Mouse (Mus musculus) brain, adult 2 months (tissue): Measurements from ENCODE around the gene 3110082I17Rik.
"Not testable (repeated sequence)": the region's sequence is repeated elsewhere in the genome, so short reads cannot be mapped to it uniquely, and the experiment has no call there.

Experiments
- DNase-seq: peaks from one replicate; pipeline ENCODE4 v3.0.0; 2011; ENCODE audit warnings: low read depth, low spot score

The 3110082I17Rik gene

DNA sequence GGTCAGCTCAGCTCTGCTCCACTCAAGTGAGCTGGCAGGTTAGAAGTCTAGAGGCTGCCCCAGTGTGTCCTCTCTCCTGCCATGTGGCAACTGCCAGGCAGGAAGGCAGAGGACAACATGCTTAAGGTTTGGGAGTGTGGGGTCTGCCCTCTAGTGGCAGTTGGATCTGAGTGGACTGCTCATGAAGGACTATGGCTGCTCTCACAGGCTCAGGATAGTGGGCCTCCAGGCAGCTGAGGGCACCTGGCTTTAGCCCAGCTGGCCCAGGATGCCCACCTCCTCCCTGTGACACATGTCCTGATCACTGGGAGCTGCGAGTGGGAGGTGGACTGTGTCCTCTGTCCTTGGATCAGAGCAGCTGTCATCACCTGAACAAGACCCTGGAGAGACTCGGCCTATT lies 101.7 kb downstream of the 3110082I17Rik start:
- peak; percentile 81 for DNase-seq

DNA sequence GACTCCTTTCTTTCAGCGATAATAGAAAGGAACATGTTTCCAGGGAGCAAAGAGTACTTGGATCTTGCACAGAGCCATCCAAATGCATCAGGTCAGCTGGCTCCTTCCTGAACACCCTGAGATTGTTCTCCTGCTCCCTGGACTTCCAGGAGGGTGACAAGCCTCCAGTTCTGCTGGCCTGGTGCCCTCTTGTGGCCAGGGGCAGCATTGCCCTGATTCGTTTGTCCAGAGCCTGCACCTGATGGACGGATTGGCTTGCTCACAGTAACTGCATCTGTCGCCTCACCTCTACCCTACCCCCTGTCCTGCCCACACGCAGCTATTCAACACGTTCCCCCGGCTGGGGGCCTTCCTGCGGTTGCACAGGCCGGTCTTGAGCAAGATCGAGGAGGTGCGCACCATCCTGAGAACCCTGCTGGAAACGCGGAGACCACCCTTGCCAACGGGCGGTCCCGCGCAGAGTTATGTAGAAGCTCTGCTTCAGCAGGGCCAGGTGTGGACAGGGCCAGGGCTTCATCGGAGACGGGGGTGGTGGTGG lies 105.0 kb downstream of the 3110082I17Rik start:
- peak; percentile 90 for DNase-seq

DNA sequence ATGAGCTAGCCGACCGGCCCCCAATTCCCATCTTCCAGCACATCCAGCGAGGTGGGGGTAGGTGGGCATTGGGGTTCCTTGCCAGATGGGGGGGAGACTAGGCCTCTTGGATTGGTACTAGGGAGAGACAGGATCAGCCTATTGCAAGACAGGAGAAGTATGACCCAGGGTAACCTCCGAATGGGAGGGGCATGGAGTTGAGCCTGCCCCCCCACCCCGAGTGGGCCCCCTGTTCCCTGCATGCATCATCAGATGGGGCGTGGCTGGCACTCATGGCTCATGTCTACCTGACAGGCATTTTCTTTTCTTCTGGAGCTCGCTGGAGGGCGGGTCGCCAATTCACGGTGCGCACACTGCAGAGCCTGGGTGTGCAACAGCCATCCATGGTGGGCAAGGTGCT lies 106.4 kb downstream of the 3110082I17Rik start:
- no peak for DNase-seq

DNA sequence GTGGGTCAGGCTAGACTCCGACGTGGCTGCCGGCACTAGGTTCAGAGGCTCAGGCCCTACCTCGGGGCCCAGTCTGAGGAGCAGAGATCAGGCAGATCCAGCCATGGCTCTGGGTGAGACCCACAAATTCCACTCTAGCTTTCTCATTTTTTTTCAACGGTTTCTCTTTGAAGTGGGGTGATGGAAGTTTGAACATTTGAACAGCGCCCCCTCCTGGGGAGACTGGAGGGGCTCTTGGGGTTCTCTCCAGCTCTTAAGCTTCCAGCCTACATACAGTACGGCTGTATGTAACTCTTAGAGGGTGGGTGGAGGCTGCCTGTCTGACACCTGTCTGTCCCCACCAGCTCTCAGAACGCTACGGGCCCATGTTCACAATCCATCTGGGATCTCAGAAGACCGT lies 106.8 kb downstream of the 3110082I17Rik start:
- DNase-seq, result peak; percentile 46

DNA sequence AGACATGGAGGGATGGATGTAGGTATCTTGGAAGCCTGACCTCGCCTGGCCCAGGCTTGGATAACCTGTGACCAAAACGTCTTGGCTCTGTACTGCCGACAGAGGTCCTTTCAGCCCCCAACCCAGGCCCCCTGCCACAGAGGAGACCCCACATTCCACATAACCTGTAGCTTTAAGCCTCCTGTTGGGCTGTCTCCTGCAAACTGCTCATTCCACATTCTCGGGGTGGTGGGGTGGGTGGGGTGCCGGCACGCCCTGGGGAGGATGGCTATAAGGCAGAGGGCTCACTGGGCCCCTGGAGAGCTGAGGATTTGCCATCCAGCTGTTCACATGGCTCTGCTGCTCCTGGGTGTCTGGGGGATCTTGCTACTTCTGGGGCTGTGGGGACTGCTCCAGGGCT lies 108.0 kb downstream of the 3110082I17Rik start, which contains the start of gene Cyp2w1:
Cyp2w1 (plus strand) TSS at position 301 of the 400 bp plus-strand sequence.
- DNase-seq, result no peak

DNA sequence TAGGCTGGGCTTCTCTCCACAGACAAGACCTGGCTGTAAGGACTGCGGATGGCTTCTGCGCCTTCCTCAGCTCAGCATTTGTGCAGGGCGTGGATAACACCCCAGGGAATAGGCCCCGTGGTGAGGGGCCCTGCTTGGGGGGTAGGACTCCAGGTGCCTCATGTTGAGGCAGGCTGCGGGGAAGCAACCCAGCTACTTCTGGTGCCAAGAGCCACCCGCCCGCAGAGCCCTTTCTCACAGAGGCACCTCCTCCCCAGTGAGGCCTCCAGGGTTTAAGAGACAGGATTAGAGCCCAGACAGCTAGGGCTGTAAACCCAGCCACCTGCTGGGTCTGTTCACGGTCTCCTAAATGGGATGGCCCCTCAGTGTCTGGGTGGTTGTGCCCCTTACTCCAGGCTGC lies 108.7 kb downstream of the 3110082I17Rik start:
- no peak for DNase-seq

DNA sequence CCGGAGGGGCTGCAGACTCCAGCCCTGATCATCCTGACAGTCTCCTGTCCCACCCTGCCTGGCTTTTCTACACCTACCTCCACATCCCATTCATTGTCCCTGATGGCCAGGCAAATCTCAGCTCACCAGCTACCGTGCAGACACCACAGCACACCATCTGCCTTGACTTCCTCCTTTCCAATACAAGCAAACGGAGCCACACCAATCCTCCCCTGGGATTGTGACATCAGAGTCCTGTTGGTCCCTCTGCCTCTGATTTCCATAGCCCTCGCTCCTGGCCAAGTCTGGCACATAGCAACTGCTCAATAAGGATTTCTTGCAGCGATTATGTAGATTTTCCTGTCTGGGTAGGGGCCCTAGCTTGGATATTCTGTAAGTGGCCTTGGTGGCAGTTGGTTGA lies 109.2 kb downstream of the 3110082I17Rik start, which contains the start of gene Cox19:
Cox19 (minus strand) TSS at position 285 of the 400 bp plus-strand sequence.
- DNase-seq, result no peak

DNA sequence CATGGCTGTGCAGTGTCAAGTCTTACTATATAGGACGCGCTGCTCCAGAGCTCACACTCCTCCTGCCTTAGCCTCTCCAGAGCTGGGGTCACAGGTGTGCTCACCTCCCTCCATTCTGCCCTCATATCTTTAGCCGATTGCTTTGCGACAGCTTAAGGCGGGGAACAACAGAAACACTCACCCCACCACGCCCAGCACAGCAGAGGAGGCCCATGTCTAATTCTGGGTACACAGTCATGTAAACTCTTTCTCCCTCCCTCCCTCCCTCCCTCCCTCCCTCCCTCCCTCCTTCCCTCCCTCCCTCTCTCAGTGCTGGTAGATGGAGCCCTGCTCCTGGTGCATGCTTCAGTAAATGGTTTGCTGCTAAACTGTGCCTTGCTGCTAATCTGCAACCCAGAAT lies 110.6 kb downstream of the 3110082I17Rik start:
- DNase-seq, result no peak

DNA sequence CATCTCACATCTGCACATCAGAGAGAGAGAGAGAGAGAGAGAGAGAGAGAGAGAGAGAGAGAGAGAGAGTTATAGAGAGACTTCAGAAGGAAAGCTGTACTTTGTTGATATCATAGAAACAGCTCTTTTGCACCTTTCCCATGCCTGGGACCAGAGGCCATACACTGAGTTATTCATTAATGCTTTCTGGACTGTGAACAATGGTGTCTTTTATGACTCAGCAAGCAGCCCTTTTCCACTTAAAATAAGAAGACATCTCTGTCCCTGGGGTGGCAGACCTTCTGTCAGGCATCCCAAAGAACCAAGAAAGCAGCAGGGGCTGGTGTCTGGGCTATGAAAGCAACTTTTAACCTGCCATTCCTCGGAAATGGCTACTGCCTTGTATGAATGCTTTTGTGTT lies 113.1 kb downstream of the 3110082I17Rik start:
- no peak for DNase-seq

DNA sequence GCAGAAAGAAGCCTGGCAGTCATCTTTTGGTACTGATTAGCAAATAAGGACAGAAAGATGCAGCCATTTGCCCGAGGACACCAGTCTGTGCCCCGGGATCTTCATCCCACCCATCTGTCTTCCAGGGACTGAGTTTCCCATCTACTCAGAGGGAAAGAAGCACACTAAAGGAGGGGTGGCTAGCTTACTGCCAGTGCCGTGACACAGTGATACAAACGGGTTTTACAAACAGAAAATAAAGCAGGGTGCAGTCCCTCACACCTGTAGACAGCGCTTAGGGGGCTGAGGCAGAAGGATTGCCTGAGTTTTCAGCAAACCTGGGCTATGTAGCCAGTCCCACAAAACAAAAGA lies 115.0 kb downstream of the 3110082I17Rik start:
- no peak for DNase-seq

DNA sequence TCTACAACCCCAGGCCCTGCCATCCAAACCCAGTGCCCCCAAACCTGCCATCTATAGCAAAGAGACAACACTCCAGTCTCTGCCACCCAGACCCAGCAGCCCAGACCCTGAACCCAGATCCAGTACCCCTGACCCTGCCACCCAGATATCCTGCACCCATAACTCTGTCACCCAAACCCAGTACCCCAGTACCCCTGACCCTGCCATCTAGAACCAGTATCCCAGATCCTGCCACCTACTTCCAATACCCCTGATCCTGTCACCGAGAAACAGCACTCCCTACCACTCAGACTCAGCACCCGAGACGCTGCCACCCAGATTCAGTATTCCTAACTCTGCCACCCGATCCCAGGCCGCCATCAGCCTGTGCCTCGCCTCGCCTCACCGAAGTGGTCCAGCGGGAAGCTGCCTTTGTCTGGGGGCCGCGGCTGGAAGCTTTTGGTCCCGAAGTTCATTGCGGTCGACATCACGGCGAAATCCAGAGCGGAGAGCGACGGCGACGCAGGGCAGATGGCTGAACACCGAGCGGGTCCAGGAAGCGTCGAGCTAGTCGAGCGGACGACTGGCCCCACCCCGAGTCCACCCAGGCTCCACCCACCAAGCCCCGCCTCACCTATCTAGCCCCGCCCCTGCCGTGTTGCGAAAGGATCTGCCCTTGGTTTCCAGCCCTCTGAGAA lies 115.5 kb downstream of the 3110082I17Rik start:
- DNase-seq, result peak; percentile 97

DNA sequence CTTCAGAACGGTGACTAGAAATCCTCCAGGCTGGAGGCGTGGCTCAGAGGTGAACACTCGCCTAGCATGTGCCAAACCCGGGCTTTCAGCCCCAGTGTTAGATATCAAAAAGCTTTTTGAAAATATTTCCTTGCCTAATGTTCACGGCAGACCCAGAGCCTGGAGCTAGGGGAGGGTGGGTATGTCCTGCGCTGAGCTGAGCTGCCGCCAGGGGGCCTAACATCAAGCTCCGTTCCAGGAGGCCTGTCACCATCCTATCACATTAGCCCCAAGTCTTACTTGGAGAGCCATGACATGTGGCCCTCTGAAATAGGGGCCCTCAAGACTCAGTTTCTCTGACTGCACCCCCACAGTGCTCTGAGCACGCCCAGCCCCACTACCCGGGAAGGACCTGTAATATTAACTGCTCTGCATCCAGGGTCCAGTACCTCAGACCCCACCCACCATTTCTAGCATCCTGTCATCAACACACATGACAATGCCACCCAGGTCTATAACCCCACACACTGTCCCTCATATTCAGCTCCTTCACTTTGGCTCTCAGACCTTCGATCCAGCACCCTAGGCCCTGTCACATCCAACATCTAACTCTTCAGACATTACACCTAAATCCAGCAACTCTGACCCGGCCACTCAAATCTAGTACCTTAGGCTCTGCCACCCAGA lies 116.2 kb downstream of the 3110082I17Rik start:
- peak; percentile 90 for DNase-seq

DNA sequence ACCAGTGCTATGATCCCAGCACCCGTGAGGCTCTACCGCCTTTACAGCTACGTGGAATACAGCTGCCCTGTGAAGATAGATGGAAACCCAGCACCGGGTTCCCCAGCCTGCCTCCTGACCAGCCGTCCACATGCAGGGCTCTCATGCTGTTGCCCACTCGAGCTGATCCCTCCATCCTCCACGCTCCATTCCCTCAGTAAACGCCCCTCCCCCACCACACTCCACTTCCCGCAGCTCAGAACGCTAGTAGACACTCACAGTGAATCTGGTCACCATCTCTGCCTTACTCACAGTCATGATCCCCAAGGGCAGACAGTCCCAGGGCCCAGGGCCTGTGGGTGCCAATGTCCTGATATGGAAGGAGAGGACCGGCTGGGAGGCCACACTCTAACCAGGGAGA lies 121.4 kb downstream of the 3110082I17Rik start:
- no peak for DNase-seq

DNA sequence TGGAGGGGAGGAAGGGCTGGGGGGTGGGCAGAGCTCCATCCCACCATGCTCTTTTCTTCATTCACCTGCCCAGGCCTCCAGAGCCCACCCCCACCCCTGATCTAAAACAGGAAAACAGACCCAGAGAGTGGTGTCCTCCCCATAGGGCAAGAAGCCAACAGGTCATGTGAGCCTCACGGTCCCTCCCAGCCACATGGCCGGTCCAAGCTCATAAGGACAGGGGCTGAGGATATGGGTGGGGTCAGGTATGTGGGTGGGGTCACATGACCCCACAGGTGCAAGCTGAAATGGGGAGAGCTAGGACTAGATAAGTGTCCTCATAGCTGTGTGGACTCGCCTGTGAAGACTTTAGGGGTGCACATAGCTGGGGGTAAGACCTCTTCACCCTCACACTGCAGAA lies 121.9 kb downstream of the 3110082I17Rik start:
- DNase-seq, result peak; percentile 68

DNA sequence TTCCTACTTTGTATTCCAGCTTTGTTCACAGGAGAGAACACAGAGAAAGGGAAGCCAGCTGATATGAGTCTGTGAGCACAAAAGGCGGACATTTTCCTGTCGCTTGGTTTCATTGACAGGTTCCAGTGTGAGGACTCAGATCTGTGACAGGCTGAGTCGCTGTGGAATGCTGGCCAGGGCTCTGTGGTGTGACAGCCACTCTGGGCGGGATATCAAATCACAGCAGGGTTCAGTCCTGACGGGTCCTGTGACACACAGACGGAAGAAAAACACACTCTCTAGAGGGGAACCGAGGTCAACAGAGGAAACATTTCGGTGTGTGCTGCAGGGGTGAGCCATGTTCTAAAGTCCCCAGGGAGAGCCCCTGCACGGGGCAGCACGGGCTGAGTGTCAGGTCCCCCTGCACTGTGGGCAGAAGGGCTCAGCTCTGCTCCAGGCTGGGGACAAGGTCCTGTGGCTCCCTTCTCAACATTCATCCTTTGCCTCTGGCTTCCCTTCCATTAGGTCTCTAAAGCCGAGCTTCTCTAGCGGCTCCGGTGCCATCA lies 122.4 kb downstream of the 3110082I17Rik start:
- peak; percentile 90 for DNase-seq

DNA sequence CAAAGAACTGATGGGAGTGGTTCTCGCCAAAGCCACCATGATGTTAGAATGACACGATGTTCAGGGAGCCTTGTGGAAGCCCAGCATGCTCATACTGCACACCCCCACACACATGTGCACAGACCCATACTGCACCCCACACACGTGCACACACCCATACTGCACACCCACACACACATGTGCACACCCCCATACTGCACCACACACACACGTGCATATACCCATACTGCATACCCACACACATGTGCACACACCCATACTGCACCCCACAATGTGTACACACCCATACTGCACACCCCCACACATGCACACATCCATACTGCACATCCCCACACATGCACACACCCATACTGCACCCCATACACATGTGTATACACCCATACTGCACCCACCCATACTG lies 124.7 kb downstream of the 3110082I17Rik start:
- DNase-seq, result no peak

DNA sequence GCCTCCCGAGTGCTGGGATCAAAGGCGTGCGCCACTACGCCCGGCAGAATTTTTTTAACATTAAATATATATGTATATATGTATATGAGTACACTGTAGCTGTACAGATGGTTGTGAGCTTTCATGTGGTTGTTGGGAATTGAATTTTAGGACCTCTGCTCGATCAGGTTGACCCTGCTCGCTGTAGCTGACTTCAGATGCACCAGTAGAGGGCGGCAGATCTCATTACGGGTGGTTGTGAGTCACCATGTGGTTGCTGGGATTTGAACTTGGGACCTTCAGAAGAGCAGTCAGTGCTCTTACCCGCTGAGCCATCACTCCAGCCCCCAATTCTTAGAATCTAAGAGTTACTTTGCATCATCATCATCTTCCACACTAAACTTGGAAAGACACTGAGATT lies 125.9 kb downstream of the 3110082I17Rik start:
- not testable (repeated sequence) for DNase-seq

DNA sequence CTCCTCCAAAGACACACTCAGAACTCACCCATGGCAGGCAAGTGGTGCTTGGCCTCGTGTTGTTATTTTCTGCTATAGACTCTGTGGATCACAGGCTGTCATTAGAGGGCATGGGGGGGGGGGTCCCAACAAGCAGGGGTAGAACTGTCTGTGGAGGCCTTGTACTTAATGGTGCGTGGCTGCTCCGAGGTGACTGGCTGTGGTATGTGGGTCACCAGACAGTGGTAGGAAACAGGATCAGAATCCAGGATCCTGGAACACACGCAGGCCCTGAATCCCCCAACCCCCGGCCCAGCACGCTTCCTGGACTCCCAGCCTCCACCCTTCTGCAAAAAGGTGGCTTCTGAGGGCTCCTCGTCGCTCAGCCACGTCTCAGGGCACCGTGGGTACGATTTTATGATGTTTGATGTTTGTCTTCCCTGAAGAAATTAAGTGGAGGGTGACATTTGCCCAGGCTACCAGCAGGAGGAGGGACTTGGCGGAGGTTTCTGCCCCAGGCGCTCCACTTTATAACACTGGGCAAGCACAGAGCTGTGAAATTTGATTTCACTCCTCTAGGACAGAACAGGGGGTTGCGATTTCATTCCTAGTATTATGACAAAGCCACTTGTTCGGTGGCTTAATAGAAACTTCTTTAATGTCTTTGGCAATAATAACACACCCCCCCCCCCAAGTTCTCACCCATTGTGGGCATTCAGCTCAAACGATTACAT lies 126.9 kb downstream of the 3110082I17Rik start:
- no peak for DNase-seq

DNA sequence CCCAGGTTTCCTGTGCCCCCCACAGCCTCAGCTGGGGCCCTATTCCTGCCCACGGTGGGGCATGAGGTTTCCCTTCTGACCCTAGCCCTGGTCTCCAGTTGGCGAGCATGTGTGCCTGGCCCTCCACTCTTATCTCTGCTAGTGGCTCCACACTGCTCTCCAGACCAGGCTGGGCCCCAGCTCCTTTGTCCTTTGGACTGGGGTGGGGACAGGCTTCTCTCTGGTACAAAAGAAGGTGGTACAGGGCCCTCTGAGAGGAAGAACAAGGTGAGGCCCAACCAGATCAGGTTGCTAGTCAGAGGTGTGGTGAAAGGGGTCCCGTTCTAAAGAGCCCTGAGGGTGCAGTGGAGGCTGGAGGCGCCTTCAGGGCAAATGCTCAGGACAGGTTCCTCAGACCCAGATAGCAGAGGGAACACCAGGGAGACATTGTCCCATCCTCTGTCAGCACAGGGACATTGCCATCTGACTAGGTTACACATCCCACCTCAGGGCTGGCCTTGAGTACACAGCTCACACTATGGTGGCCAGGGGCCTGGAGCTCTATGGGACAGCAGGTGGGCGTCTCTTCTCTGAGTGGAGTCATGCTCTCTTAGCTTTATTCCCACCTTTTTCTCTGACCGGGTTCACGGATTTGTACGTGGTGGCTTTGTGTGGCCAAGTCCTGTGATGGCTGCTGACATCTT lies 127.6 kb downstream of the 3110082I17Rik start:
- no peak for DNase-seq

DNA sequence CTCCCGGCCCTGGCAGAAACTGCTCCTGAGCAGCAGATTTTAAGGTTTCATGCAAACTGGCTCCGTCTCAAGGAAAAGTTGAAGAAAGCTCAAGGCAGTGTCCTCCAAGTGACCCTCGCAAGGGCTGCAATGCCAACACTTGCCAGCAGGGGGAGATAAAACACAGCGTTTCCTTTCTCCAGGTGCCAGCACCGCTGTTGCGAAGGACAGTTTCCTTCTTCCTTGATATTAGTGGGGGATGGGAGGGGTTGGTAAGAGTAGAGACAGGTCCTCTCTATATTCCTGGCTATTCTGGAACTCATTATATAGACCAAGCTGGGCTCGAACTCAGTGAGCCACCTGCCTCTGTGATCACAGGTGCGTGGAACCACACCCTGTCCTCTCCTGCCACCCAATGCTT lies 128.6 kb downstream of the 3110082I17Rik start:
- peak; percentile 81 for DNase-seq

DNA sequence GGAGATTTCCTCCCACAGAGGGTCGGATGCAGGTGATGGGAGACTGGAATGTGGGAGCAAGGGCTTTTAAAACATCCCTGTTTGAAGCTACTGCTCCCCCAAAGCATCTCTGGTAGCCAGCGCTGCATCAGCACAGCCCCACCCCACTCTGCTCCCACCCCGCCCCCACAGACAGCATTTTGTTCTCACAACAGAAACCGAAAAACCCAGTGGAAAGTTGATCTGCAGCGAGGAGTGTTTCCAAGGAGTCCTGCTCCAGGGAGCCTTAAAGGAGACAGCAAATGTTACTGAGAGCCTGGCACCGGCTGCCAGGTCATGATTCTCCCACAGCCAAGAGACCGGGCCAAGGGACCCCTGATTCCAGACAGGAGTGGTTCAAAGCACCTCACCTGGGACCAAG lies 129.6 kb downstream of the 3110082I17Rik start:
- DNase-seq, result peak; percentile 68

DNA sequence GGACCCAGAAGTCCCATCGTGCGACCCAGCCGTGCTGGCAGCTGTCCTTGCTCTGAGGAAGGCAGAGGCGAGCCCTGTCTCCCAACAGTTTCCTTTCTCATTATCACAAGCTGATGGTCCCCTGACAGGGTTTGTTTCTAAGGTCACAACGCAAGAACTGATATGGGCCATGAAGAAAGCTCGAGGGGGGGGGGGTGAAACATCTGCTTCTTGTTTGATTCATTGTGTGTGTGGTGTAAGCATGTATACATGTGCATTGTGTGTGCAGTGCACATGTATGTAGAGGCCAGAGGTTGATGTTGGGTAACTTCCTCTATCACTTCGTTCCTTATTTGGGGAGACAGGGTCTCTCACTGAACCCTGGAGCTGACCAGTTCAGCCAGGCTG lies 132.7 kb downstream of the 3110082I17Rik start:
- DNase-seq, result no peak
